Mouse (Mus musculus) gonadal fat pad, adult 2 months (tissue): Measurements from ENCODE around the gene Acot3. TPM values are rescaled to one million over a fixed set of nuclear protein-coding genes. Genes with fewer than 3 reads are reported as not detected.
"Not testable (repeated sequence)": the region's sequence is repeated elsewhere in the genome, so short reads cannot be mapped to it uniquely, and the experiment has no call there.

Experiments
- DNase-seq: peaks from one replicate; pipeline ENCODE4 v3.0.0-alpha.2; 2012; ENCODE audit warnings: low read depth
- polyA plus RNA-seq: library from polyadenylated mRNA; depleted of rRNA; stranded (reverse); fragments of >200 nt; gene quantifications from 2 replicates; pipeline ENCODE4 v1.2.3, GENCODE M21; 2012

Gene Acot3
- polyA plus RNA-seq, 1 experiment, result not detected

GRCm38 (mm10) chr12:84042248-84042647 lies 9.7 kb upstream of the Acot3 start:
- DNase-seq, result no peak

GRCm38 (mm10) chr12:84044045-84044444 lies 7.9 kb upstream of the Acot3 start:
- no peak for DNase-seq

- no peak for DNase-seq
Observed at GRCm38 (mm10) chr12:84046906-84047305, 5.0 kb upstream of the Acot3 start.

- not testable (repeated sequence) for DNase-seq
Observed at GRCm38 (mm10) chr12:84050744-84051143, 1.2 kb upstream of the Acot3 start.

GRCm38 (mm10) chr12:84052609-84053008 lies 665 bp downstream of the Acot3 start:
- no peak for DNase-seq

- no peak for DNase-seq
Observed at GRCm38 (mm10) chr12:84053173-84053572, 1.2 kb downstream of the Acot3 start.

- no peak for DNase-seq
Observed at GRCm38 (mm10) chr12:84053679-84054391, 1.9 kb downstream of the Acot3 start.

- no peak for DNase-seq
Observed at GRCm38 (mm10) chr12:84060946-84061345, 9.0 kb downstream of the Acot3 start.

GRCm38 (mm10) chr12:84062336-84062735 lies 10.4 kb downstream of the Acot3 start:
- no peak for DNase-seq

- DNase-seq, result no peak
Observed at GRCm38 (mm10) chr12:84063228-84063627, 11.3 kb downstream of the Acot3 start.

GRCm38 (mm10) chr12:84063833-84064232 lies 11.9 kb downstream of the Acot3 start:
- DNase-seq, result no peak

- DNase-seq, result no peak
Observed at GRCm38 (mm10) chr12:84064621-84065020, 12.7 kb downstream of the Acot3 start.

GRCm38 (mm10) chr12:84067752-84068151 lies 15.8 kb downstream of the Acot3 start:
- DNase-seq, result peak; percentile 71

- DNase-seq, result no peak
Observed at GRCm38 (mm10) chr12:84068296-84068695, 16.4 kb downstream of the Acot3 start.

- peak; percentile 95 for DNase-seq
Observed at GRCm38 (mm10) chr12:84068986-84069385, 17.0 kb downstream of the Acot3 start, which contains the start of gene Acot5. Acot5 (plus strand) TSS chr12:84069325.

- not testable (repeated sequence) for DNase-seq
Observed at GRCm38 (mm10) chr12:84069582-84069981, 17.6 kb downstream of the Acot3 start.

- DNase-seq, result peak; percentile 65
Observed at GRCm38 (mm10) chr12:84071696-84072095, 19.8 kb downstream of the Acot3 start.

- no peak for DNase-seq
Observed at GRCm38 (mm10) chr12:84077371-84077990, 25.5 kb downstream of the Acot3 start.

- peak; percentile 94 for DNase-seq
Observed at GRCm38 (mm10) chr12:84083842-84084241, 31.9 kb downstream of the Acot3 start.

- peak; percentile 97 for DNase-seq
Observed at GRCm38 (mm10) chr12:84084581-84084980, 32.6 kb downstream of the Acot3 start.

- DNase-seq, result not testable (repeated sequence)
Observed at GRCm38 (mm10) chr12:84094666-84095065, 42.7 kb downstream of the Acot3 start.

GRCm38 (mm10) chr12:84099605-84100004 lies 47.7 kb downstream of the Acot3 start:
- DNase-seq, result no peak

GRCm38 (mm10) chr12:84100071-84100470 lies 48.1 kb downstream of the Acot3 start:
- DNase-seq, result no peak
